Mouse (Mus musculus) kidney, adult 2 months (tissue): Measurements from ENCODE around the gene Tead4. TPM values are rescaled to one million over a fixed set of nuclear protein-coding genes. Genes with fewer than 3 reads are reported as not detected.

Experiments
- DNase-seq: peaks from one replicate; pipeline ENCODE4 v3.0.0; 2021
- H3K27ac ChIP-seq: fragments of 200-500 bp; 2 replicates; pipeline ENCODE4 v1.5.1; 2012; ENCODE audit warnings: low read depth, low read length, control low read depth, inconsistent platforms; ENCODE audit not compliant: insufficient read depth
- H3K27me3 ChIP-seq: fragments of 200-500 bp; replicated peaks from 2 replicates; pipeline ENCODE4 v1.6.1; 2012; ENCODE audit warnings: mild to moderate bottlenecking, moderate library complexity, low read length, inconsistent platforms; ENCODE audit not compliant: control insufficient read depth, insufficient read depth
- H3K36me3 ChIP-seq: fragments of 200-500 bp; 2 replicates; pipeline ENCODE4 v1.6.1; 2012; ENCODE audit warnings: mild to moderate bottlenecking, moderate library complexity, low read length, inconsistent platforms; ENCODE audit not compliant: control insufficient read depth, insufficient read depth
- H3K4me1 ChIP-seq: fragments of 200-500 bp; 2 replicates; pipeline ENCODE4 v1.6.1; 2011; ENCODE audit warnings: low read length; ENCODE audit not compliant: control insufficient read depth, insufficient read depth
- H3K4me3 ChIP-seq: fragments of 200-500 bp; 2 replicates; pipeline ENCODE4 v1.5.1; 2011; ENCODE audit warnings: mild to moderate bottlenecking, low read depth, low read length, control low read depth; ENCODE audit not compliant: insufficient read depth
- CTCF ChIP-seq: fragments of 200-500 bp; conservative IDR thresholded peaks from 2 replicates; pipeline ENCODE4 v1.5.1; 2011; ENCODE audit warnings: low read depth, mild to moderate bottlenecking, control low read depth, low read length, moderate library complexity, mixed read lengths; ENCODE audit not compliant: insufficient read depth, insufficient read length
- POLR2A ChIP-seq: fragments of 200-500 bp; IDR thresholded peaks from one replicate; pipeline ENCODE4 v1.6.1; 2011; ENCODE audit warnings: low read depth, low read length, control low read depth
- WGBS: fragments of 180-500 bp; shearing (Covaris S2); methylation state at CpG from one replicate; pipeline ENCODE4 v1.1.7; 2018; 5-methylcytosine and 5-hydroxymethylcytosine counted together
- polyA plus RNA-seq: library from polyadenylated mRNA; depleted of rRNA; stranded (reverse); fragments of >200 nt; gene quantifications from 2 replicates; pipeline ENCODE4 v1.2.3, GENCODE M21; 2012

Gene Tead4
- polyA plus RNA-seq, 1 experiment: 1.3 TPM

DNA sequence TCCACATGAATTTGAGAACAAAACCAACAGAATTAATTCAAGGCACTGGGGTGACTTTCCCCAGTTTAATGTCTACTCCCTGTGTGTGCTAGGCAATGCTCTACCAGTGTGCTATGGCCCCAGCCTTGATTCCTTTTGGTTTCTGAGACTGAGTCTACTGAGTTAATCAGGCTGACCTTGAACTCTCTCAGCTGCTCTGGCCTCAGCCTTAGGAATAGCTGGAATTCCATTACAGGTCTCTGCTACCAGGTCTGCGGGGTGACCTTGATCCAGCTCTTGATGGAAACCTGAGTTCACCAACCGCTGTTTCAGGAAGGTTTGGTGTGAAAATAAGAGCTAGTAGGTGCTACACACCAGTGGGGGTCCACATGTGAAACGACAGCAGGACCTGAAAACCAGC is 1.3 kb upstream of the Tead4 start:
- TF ChIP-seq CTCF (no peak), POLR2A (no peak)
- no peaks in the 10 kb centered on the region for H3K27me3 ChIP-seq
- 84% methylated on average over 3 of the region's 3 CpGs for WGBS
- no peaks in the 10 kb centered on the region for H3K36me3 ChIP-seq
- no peak for DNase-seq
- H3K27ac ChIP-seq: no peak overlapping the region
- H3K4me3 ChIP-seq: no peak overlapping the region
- no peaks in the 10 kb centered on the region for H3K4me1 ChIP-seq

GRCm38 (mm10) chr6:128301458-128301857 is 835 bp upstream of the Tead4 start:
- WGBS: 52% methylated on average over 11 of the region's 11 CpGs
- Histone ChIP-seq H3K4me3 (0 out of 2 replicates have a peak overlapping the region, but pooled peaks have one; percentile 6), H3K36me3 (no peaks in the 10 kb centered on the region), H3K4me1 (no peaks in the 10 kb centered on the region), H3K27ac (no peak overlapping the region), H3K27me3 (no peaks in the 10 kb centered on the region)
- no peak for DNase-seq
- TF ChIP-seq POLR2A: no peak
- TF ChIP-seq CTCF: no peak

GRCm38 (mm10) chr6:128299292-128300133 is 1.1 kb downstream of the Tead4 start:
- Histone ChIP-seq H3K4me1 (0 out of 2 replicates have a peak, but pooled peaks cover 2% of the 10 kb centered on the region), H3K36me3 (no peaks in the 10 kb centered on the region), H3K4me3 (peak overlapping the region; percentile 67), H3K27me3 (no peaks in the 10 kb centered on the region), H3K27ac (peak overlapping the region; percentile 69; the same call in 1 of the 2 replicates)
- 5% methylated on average over 25 of the region's 25 CpGs for WGBS
- TF ChIP-seq CTCF (no peak), POLR2A (no peak)
- no peak for DNase-seq

DNA sequence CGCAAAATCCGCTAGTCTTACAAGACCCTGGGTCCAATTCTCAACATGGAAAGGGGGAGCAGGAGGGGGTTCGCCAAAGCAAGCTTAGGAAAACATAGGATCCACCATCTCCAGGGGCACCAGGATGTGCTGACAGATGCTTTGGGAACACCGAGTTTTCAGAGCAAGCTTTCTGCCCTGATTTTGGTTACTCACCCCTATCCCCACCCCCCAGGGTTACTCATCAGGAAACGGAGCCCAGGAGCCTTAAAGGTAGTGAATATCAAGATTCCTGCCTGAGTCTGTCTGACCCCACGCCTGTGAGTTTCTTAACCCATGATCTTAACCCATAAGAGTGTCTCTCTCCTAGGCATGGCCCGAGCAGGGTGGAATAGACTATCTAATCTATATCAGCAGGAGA is 2.4 kb downstream of the Tead4 start:
- 0 out of 2 replicates have a peak, but pooled peaks cover 2% of the 10 kb centered on the region for H3K4me1 ChIP-seq
- no peaks in the 10 kb centered on the region for H3K36me3 ChIP-seq
- no peak for TF ChIP-seq POLR2A
- no peak for TF ChIP-seq CTCF
- H3K4me3 ChIP-seq: no peak overlapping the region
- WGBS: 69% methylated on average over 7 of the region's 7 CpGs
- no peak overlapping the region for H3K27ac ChIP-seq
- no peaks in the 10 kb centered on the region for H3K27me3 ChIP-seq
- DNase-seq: no peak

GRCm38 (mm10) chr6:128296750-128297393 is 3.8 kb downstream of the Tead4 start:
- TF ChIP-seq POLR2A (no peak), CTCF (no peak)
- Histone ChIP-seq H3K4me1 (0 out of 2 replicates have a peak, but pooled peaks cover 2% of the 10 kb centered on the region), H3K27me3 (no peaks in the 10 kb centered on the region), H3K4me3 (no peak overlapping the region), H3K27ac (peak overlapping the region; percentile 37), H3K36me3 (no peaks in the 10 kb centered on the region)
- 52% methylated on average over 11 of the region's 11 CpGs for WGBS
- DNase-seq: no peak

GRCm38 (mm10) chr6:128295876-128296749 is 4.5 kb downstream of the Tead4 start:
- Histone ChIP-seq H3K27ac (peak overlapping the region; percentile 58), H3K27me3 (no peaks in the 10 kb centered on the region), H3K4me3 (no peak overlapping the region), H3K4me1 (0 out of 2 replicates have a peak, but pooled peaks cover 2% of the 10 kb centered on the region), H3K36me3 (no peaks in the 10 kb centered on the region)
- WGBS: 28% methylated on average over 6 of the region's 6 CpGs
- peak; percentile 90 for DNase-seq
- TF ChIP-seq POLR2A (no peak), CTCF (no peak)
